Mouse (Mus musculus) CH12.LX (cell line): ENCODE data around the gene Cdx4.

Experiments used
- BHLHE40 ChIP-seq: IDR thresholded peaks from 2 replicates; pipeline ENCODE4 v1.6.1; 2011; ENCODE audit warnings: mild to moderate bottlenecking, low read depth, low read length, improper control_type of control experiment
- CHD2 ChIP-seq: IDR thresholded peaks from 2 replicates; pipeline ENCODE4 v1.6.1; 2011; ENCODE audit warnings: low read length, improper control_type of control experiment
- CTCF ChIP-seq, 2 experiments: IDR thresholded peaks in 1 of 2; conservative IDR thresholded peaks in 1 of 2; 2 replicates each; pipeline ENCODE4 v1.5.1; 2011 to 2012; ENCODE audit warnings: low read depth in 2 of 2, low read length in 2 of 2, improper control_type of control experiment in 1 of 2, inconsistent platforms in 1 of 2, mild to moderate bottlenecking in 1 of 2, moderate library complexity in 1 of 2
- EP300 ChIP-seq: IDR thresholded peaks from 2 replicates; pipeline ENCODE4 v1.6.1; 2011; ENCODE audit warnings: low read length, improper control_type of control experiment
- POLR2A ChIP-seq: IDR thresholded peaks from 2 replicates; pipeline ENCODE4 v1.6.1; 2011; ENCODE audit warnings: low read depth, mild to moderate bottlenecking, improper control_type of control experiment, low read length
- POLR2AphosphoS2 ChIP-seq: IDR thresholded peaks from 2 replicates; pipeline ENCODE4 v1.6.1; 2011; ENCODE audit warnings: low read depth, low read length, improper control_type of control experiment
- SIN3A ChIP-seq: IDR thresholded peaks from 2 replicates; pipeline ENCODE4 v1.6.1; 2012; ENCODE audit warnings: low read length, improper control_type of control experiment, inconsistent platforms
- ZC3H11A ChIP-seq: IDR thresholded peaks from 2 replicates; pipeline ENCODE4 v1.6.1; 2012; ENCODE audit warnings: low read depth, mild to moderate bottlenecking, inconsistent platforms, low read length, improper control_type of control experiment

GRCm38 (mm10) chrX:103274325-103274724 lies 46.9 kb upstream of the Cdx4 start:
- no peak for TF ChIP-seq POLR2A
- no peak for TF ChIP-seq POLR2AphosphoS2
- TF ChIP-seq EP300 = no peak
- no peak for TF ChIP-seq ZC3H11A
- no peak for TF ChIP-seq BHLHE40
- TF ChIP-seq CHD2 = no peak
- TF ChIP-seq SIN3A = no peak
- peak in 1 of 2 experiments; percentile 28; a peak in 2 of 4 replicates for TF ChIP-seq CTCF (conservative IDR thresholded peaks at IDR 0.05 in 1 of 2, IDR thresholded peaks at IDR 0.05 in 1 of 2; ENCODE audit: low read depth in 2 of 2, low read length in 2 of 2)
